Mouse (Mus musculus) embryo, embryonic 11.5 days (tissue): ENCODE measurements around the gene Sh3glb2.

ENCODE experiments used
- DNase-seq: peaks from one replicate; pipeline ENCODE4 v3.0.0-alpha.2; 2012; ENCODE audit warnings: low read depth, low spot score

Gene Sh3glb2

DNA sequence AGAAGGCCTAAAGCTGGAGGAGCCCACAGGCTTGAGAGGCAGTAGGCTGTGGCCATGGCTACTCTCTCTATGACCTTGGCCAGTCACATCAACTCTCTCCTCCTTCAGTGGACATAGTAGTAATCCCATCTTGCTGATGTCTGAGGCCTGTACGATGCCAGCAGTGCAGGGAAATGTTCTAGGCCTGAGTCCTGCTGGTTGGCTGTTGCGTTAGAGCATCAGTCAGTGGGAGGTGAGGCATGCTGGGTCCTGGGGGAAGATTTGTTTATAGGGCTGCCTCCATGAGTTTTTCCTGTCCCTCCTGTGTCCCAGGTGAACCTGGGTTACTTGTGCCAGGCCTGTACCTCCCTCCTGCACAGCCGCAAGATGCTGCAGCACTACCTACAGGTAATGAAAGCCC, 17.1 kb downstream of the Sh3glb2 start:
- DNase-seq: no peak

- no peak for DNase-seq
Measured at GRCm38 (mm10) chr2:30337179-30337578, 22.0 kb downstream of the Sh3glb2 start.

GRCm38 (mm10) chr2:30336174-30336915, 22.8 kb downstream of the Sh3glb2 start:
- DNase-seq: no peak

GRCm38 (mm10) chr2:30335324-30335723, 23.8 kb downstream of the Sh3glb2 start:
- DNase-seq: no peak

DNA sequence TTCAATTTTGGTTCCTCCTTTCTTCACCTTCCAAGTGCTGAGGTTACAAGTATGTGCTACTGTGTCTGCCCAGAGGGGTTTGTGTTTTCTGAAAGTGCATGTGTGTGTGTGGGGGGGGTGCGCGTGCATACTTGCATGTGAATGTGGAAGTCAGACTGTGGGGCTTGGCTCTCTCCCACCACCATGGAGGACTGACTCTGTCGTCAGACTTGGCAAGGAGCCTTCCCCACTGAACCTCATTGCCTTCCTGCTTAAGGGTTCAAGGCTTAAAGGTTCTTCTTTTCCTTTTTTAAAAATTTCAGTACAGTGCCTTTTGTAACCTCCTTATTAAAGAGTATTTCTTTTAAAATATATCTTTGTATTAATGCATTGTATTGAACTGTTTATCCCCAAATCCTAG, 30.3 kb downstream of the Sh3glb2 start:
- DNase-seq: no peak

DNA sequence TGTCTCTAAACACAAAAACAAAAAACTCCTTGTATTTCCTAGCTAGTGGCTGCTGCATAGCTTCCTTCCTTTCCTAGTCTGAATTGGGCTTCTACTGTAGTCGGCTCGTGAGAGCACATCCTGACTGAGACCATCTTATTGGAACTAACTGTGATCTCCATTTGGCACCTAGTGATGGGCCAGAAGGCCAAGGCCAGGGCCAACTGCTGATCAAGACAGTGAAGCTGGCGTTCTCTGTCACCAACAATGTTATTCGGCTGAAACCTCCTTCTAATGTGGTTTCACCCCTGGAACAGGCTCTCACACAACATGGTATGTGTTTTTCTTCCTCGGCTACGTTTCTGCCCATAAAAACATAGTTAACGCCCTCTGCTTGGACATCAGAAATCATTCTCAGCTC, 31.9 kb downstream of the Sh3glb2 start:
- no peak for DNase-seq

DNA sequence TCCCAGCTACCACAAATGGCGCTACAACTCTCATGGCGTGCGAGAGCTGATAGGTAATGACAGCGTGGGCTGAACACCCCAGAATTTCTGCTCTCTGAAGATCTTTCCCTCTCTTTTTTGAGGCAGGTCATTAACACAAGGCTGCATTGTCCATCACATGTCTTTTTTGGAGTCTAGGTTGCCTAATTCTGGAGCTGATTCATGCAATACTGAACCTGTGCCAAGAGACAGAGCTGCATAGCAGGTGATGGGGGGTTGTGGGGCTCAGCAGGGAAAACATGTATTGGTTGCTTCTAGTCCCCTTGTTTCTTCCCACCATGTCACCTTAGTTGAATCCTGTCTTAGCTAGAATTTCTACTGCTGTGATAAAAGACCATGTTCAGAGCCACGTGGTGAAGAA, 33.8 kb downstream of the Sh3glb2 start:
- DNase-seq: no peak

DNA sequence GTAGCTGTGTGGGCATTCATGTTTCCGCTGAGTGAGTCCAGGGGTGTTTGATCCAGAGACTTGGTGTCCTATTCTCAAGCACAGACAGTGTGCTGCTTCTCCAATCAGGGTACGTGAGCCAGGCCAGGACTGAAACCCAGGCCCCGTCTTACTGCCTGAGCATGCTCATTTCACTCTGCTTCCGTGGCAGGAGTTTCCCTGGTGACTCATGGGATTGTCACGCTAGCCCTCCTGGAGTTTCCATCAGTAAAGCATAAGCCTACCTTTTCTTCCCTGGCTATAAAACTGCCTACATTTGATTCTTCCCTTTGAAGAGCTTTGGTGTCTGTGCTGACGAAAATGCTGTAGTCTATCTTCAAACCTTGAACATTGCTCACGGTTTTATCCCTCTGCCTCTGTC, 36.0 kb downstream of the Sh3glb2 start:
- DNase-seq: no peak

DNA sequence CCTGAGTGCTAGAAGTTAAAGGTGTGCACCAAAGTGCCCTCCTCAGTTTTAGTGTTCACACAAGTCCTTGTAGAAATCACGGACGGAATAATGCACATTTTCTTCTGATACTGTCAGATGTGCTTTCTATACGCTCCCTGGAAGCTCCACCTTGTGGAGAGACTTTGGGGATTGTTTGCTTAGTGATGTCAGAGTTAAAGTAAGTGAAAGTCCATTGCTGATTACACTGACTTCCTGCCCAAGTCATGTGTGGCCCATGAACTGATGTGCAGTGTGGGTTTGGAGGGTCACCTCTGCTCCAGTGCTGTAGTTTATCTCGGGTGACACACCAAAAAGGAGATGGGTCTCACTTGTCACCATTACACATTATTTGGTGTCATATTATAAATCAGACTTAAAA, 39.9 kb downstream of the Sh3glb2 start:
- DNase-seq: no peak

GRCm38 (mm10) chr2:30316955-30317354, 42.2 kb downstream of the Sh3glb2 start:
- DNase-seq: no peak

- DNase-seq: no peak
Measured at GRCm38 (mm10) chr2:30316136-30316535, 43.0 kb downstream of the Sh3glb2 start.

DNA sequence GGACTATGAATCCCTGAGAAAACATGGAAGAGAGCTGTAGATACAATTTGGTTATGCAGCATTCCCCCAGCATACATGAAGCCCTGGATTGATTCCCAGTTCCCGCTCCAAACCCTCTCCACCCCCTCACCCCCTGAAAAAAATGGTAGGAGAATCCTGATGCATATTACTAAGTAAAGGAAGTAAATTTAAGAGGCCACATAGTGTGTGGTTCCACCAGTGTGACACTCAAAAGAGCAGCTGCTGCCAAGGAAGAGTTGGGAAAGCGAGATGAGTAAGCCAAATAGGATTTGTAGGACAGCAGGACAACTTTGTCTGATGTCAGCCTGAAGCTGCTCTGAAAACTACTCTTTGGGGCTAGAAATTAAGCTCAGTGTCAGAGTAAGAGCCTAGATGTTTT, 47.7 kb downstream of the Sh3glb2 start:
- DNase-seq: no peak

DNA sequence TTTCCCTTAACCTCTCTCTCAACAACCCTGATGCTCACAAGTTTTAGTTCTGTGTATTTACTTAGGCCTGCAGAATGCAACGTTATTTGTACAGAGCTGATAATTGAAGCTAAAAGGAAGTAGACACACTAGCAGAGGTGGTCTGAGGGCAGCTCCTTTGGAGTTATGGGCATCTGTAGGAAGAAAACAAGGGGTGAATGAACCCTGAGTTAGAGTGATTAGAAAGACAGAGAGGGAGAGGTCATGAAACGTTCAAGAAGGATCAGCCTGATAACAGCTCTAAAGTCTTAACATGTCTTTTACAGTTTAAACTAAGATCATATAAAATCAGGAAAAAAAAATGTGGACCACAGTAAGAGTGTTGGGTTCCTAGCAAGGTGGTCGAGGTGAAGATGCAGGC, 49.8 kb downstream of the Sh3glb2 start:
- DNase-seq: no peak

DNA sequence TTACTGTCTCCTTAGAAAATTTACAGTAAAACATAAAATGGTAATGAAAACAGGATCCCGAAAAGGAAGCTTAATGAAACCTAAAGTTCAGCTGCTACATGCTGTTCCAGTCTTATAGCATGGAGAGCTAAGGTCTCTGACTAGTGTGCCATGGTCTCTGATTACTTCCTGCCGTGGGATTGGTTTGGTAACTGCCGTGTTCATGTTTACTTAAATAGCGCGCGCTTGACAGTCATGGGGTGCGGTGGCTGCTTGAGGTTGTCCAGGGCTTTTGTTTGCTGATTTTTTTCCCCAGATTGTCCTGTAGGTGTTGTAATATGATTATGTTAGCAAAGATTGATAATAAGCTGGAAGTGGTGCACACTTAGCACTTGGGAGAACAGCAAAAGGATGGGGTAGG, 53.0 kb downstream of the Sh3glb2 start:
- DNase-seq: no peak

DNA sequence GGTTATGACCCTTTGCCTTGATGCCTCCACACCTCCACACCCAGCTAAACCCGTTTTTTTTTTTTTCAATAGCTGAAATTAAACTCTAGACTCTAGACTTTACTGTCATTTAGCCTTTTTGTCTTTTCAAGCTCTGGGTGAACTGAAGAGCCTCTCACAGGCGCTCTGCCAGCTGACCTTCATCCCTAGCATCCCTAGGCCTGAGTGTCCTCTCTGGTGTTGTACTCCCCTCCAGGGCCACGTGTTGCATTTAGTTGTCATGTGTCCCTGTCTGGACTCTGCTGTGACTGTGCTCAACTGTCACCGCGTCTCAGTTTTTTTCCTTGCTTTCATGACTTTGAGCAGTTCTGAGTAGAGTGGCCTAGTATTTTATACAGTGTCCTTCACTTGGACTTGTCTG, 59.2 kb downstream of the Sh3glb2 start:
- DNase-seq: no peak

- DNase-seq: no peak
Measured at GRCm38 (mm10) chr2:30299525-30299924, 59.6 kb downstream of the Sh3glb2 start.
